Mouse (Mus musculus): ENCODE measurements around the gene Avil. TPM values are rescaled to one million over a fixed set of nuclear protein-coding genes. Genes with fewer than 3 reads are reported as not detected.
A peak's percentile ranks its signal among the peaks of the same experiment; 100 is the strongest.

Avil gene
- polyA plus RNA-seq, 1 experiment from 2014 or later: 0.22 TPM

- peak overlapping the region; percentile 48; the same call in 1 of the 2 replicates for H3K27ac ChIP-seq (ENCODE audit: low read depth)
- H3K36me3 ChIP-seq (ENCODE audit: control insufficient read depth, insufficient read depth, low read length): peaks cover 16% of the 10 kb centered on the region; the same call in 1 of the 2 replicates
- peak overlapping the region; percentile 59 for H3K9ac ChIP-seq (ENCODE audit: low read length)
- 14% methylated on average over 5 of the region's 5 CpGs for WGBS
- no peaks in the 10 kb centered on the region for H3K9me3 ChIP-seq (ENCODE audit: control insufficient read depth, low read length)
- ATAC-seq (replicated peaks; ENCODE audit: low FRiP score, low TSS enrichment, low read depth) (no peak), DNase-seq (ENCODE audit: low spot score) (no peak)
- peak overlapping the region; percentile 65 for H3K4me3 ChIP-seq (ENCODE audit: low read depth, low read length)
- peaks cover 15% of the 10 kb centered on the region for H3K27me3 ChIP-seq (replicated peaks; ENCODE audit: control insufficient read depth, insufficient read depth, low read length)
- peaks cover 8% of the 10 kb centered on the region for H3K4me1 ChIP-seq (replicated peaks; ENCODE audit: control insufficient read depth, insufficient read depth, low read length)
- H3K4me2 ChIP-seq (ENCODE audit: low read length): peak overlapping the region; percentile 99
These were observed 42.1 kb downstream of the Avil start for GRCm38 (mm10) chr10:127042468-127043115.

- DNase-seq (ENCODE audit: low spot score) (no peak), ATAC-seq (replicated peaks; ENCODE audit: low FRiP score, low TSS enrichment, low read depth) (no peak)
- H3K9ac ChIP-seq (ENCODE audit: low read length): no peak overlapping the region
- peak overlapping the region; percentile 99; the same call in 1 of the 2 replicates for H3K4me2 ChIP-seq (ENCODE audit: low read length)
- H3K27me3 ChIP-seq (replicated peaks; ENCODE audit: control insufficient read depth, insufficient read depth, low read length): peaks cover 21% of the 10 kb centered on the region
- no peak overlapping the region for H3K27ac ChIP-seq (ENCODE audit: low read depth)
- no peaks in the 10 kb centered on the region for H3K9me3 ChIP-seq (ENCODE audit: control insufficient read depth, low read length)
- peaks cover 8% of the 10 kb centered on the region for H3K4me1 ChIP-seq (replicated peaks; ENCODE audit: control insufficient read depth, insufficient read depth, low read length)
- H3K36me3 ChIP-seq (ENCODE audit: control insufficient read depth, insufficient read depth, low read length): peaks cover 16% of the 10 kb centered on the region; the same call in 1 of the 2 replicates
- 91% methylated on average over 6 of the region's 6 CpGs for WGBS
- no peak overlapping the region for H3K4me3 ChIP-seq (ENCODE audit: low read depth, low read length)
These were observed 42.7 kb downstream of the Avil start for GRCm38 (mm10) chr10:127043187-127043586.

DNA sequence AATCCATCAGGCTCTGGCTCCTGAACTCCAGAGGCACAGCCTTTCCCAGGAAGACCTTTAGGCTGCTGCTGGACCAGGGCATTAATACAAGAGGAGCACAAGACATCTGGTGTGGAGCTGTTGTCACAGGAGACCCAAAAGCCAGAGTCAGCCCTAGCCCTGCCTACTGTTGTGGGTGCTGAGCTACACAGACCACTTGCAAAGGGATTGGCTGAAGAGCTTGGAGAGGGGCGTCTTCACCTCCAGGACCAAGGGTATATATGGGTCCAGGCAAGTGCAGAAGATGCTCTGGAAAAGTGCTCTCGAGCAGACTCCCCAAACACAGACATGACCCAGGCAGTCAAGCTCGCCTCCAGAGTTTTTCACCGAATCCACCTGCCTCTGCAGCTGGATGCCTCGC lies 47.4 kb downstream of the Avil start, which contains the start of gene Cyp27b1:
Gene Cyp27b1, plus strand, starts transcription at position 297 of the 400 bp plus-strand sequence.
- WGBS: 35% methylated on average over 5 of the region's 5 CpGs
- no peaks in the 10 kb centered on the region for H3K9me3 ChIP-seq (ENCODE audit: control insufficient read depth, low read length)
- no peak within 1 kb of the TSS for H3K27ac ChIP-seq (ENCODE audit: low read depth)
- H3K4me1 ChIP-seq (replicated peaks; ENCODE audit: control insufficient read depth, insufficient read depth, low read length): 0 out of 2 replicates have a peak, but pooled peaks cover under 1% of the 10 kb centered on the region
- ATAC-seq (replicated peaks; ENCODE audit: low FRiP score, low TSS enrichment, low read depth) (no peak), DNase-seq (ENCODE audit: low spot score) (no peak)
- H3K36me3 ChIP-seq (ENCODE audit: control insufficient read depth, insufficient read depth, low read length): peaks cover 16% of the 10 kb centered on the region; the same call in 1 of the 2 replicates
- H3K4me3 ChIP-seq (ENCODE audit: low read depth, low read length): peak within 1 kb of the TSS; percentile 16
- H3K4me2 ChIP-seq (ENCODE audit: low read length): peak within 1 kb of the TSS; percentile 31
- H3K27me3 ChIP-seq (replicated peaks; ENCODE audit: control insufficient read depth, insufficient read depth, low read length): peaks cover 51% of the 10 kb centered on the region
- H3K9ac ChIP-seq (ENCODE audit: low read length): no peak within 1 kb of the TSS

DNA sequence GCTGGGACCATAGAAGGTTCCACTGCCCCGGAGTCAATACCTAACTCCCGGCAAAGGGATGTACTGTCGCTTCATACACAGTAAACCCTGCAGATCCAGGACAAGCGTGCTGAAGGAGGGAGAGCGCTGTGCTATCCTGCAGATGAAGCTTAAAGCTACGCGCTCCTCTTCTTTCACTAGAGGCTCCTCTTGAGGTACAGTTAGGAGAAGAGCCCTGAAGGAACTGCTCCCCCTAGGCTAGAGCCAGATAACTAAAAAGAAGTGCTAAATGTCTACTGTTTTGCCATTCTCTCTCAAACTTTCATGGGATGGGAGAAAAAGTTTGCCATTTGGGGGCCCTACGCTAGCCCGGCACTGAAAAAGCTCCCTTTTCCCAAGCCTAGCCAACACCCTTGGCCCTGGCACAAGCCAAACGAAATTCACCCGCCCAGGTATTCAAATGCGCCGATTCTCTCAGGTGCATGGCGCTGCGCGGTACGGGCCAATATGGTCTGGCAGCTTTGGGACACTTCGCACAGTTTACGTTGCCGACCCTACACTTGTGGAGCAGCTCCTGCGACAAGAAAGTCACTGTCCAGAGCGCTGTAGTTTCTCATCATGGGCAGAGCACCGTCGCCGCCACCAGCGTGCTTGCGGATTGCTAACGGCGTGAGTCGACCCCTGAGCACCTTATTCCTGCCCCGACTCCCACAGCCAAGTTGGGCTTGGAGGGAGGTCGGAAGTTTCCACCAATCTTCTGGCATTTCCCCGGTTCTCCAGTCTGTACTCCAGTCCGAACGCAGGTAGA lies 48.3 kb downstream of the Avil start:
- H3K27ac ChIP-seq (ENCODE audit: low read depth): no peak overlapping the region
- no peak overlapping the region for H3K9ac ChIP-seq (ENCODE audit: low read length)
- DNase-seq (ENCODE audit: low spot score): no peak
- peaks cover 16% of the 10 kb centered on the region; the same call in 1 of the 2 replicates for H3K36me3 ChIP-seq (ENCODE audit: control insufficient read depth, insufficient read depth, low read length)
- H3K9me3 ChIP-seq (ENCODE audit: control insufficient read depth, low read length): no peaks in the 10 kb centered on the region
- H3K4me3 ChIP-seq (ENCODE audit: low read depth, low read length): peak overlapping the region; percentile 16
- WGBS: 5% methylated on average over 35 of the region's 35 CpGs
- peaks cover 51% of the 10 kb centered on the region for H3K27me3 ChIP-seq (replicated peaks; ENCODE audit: control insufficient read depth, insufficient read depth, low read length)
- H3K4me1 ChIP-seq (replicated peaks; ENCODE audit: control insufficient read depth, insufficient read depth, low read length): no peaks in the 10 kb centered on the region
- ATAC-seq (replicated peaks; ENCODE audit: low FRiP score, low TSS enrichment, low read depth): no peak
- H3K4me2 ChIP-seq (ENCODE audit: low read length): peak overlapping the region; percentile 31

DNA sequence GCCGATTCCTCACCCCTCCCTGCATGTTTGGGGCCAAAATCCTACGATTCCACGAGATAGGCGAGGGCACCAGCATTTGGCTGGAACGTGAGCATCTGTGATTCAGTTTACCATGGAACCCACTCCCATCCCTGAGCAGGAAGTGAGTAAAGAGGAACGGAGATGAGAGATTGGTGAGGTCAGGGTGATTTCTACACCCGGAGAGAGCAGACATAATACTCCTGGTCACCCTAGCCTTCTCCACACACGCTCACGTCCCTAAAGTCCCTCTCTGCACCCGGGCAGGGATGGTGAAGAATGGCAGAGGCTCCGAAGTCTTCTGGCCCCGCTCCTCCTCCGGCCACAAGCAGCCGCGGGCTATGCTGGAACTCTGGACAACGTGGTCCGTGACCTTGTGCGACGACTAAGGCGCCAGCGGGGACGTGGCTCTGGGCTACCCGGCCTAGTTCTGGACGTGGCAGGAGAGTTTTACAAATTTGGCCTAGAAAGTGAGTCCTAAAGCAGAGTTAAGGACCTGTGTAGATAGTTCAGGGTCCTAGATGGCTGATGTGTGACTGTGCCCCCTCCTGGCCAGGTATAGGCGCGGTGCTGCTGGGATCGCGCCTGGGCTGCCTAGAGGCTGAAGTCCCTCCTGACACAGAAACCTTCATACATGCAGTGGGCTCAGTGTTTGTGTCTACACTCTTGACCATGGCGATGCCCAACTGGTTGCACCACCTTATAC lies 49.0 kb downstream of the Avil start:
- Histone ChIP-seq H3K4me2 (ENCODE audit: low read length) (peak overlapping the region; percentile 31), H3K4me3 (ENCODE audit: low read depth, low read length) (peak overlapping the region; percentile 16), H3K27me3 (replicated peaks; ENCODE audit: control insufficient read depth, insufficient read depth, low read length) (peaks cover 51% of the 10 kb centered on the region), H3K9me3 (ENCODE audit: control insufficient read depth, low read length) (no peaks in the 10 kb centered on the region), H3K27ac (ENCODE audit: low read depth) (no peak overlapping the region), H3K36me3 (ENCODE audit: control insufficient read depth, insufficient read depth, low read length) (peaks cover 14% of the 10 kb centered on the region; the same call in 1 of the 2 replicates), H3K4me1 (replicated peaks; ENCODE audit: control insufficient read depth, insufficient read depth, low read length) (no peaks in the 10 kb centered on the region), H3K9ac (ENCODE audit: low read length) (no peak overlapping the region)
- 4% methylated on average over 29 of the region's 29 CpGs for WGBS
- ATAC-seq (replicated peaks; ENCODE audit: low FRiP score, low TSS enrichment, low read depth) (peak; percentile 34; the same call in 1 of the 2 replicates), DNase-seq (ENCODE audit: low spot score) (no peak)

DNA sequence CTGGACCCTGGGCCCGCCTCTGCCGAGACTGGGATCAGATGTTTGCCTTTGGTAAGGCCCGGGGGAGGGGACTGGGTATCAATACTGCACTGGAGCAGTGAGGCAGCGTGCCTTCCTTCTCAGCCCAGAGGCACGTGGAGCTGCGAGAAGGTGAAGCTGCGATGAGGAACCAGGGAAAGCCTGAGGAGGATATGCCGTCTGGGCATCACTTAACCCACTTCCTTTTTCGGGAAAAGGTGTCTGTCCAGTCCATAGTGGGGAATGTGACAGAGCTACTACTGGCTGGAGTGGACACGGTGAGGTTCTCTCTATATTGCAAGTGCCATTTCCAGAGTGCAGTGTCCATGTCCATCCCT lies 49.6 kb downstream of the Avil start:
- H3K27ac ChIP-seq (ENCODE audit: low read depth): no peak overlapping the region
- DNase-seq (ENCODE audit: low spot score): no peak
- 19% methylated on average over 10 of the region's 10 CpGs for WGBS
- H3K36me3 ChIP-seq (ENCODE audit: control insufficient read depth, insufficient read depth, low read length): peaks cover 12% of the 10 kb centered on the region; the same call in 1 of the 2 replicates
- no peaks in the 10 kb centered on the region for H3K4me1 ChIP-seq (replicated peaks; ENCODE audit: control insufficient read depth, insufficient read depth, low read length)
- H3K4me3 ChIP-seq (ENCODE audit: low read depth, low read length): no peak overlapping the region
- no peak overlapping the region for H3K4me2 ChIP-seq (ENCODE audit: low read length)
- H3K9ac ChIP-seq (ENCODE audit: low read length): no peak overlapping the region
- peaks cover 51% of the 10 kb centered on the region for H3K27me3 ChIP-seq (replicated peaks; ENCODE audit: control insufficient read depth, insufficient read depth, low read length)
- no peaks in the 10 kb centered on the region for H3K9me3 ChIP-seq (ENCODE audit: control insufficient read depth, low read length)
- no peak; the same call in 1 of the 2 replicates for ATAC-seq (replicated peaks; ENCODE audit: low FRiP score, low TSS enrichment, low read depth)

DNA sequence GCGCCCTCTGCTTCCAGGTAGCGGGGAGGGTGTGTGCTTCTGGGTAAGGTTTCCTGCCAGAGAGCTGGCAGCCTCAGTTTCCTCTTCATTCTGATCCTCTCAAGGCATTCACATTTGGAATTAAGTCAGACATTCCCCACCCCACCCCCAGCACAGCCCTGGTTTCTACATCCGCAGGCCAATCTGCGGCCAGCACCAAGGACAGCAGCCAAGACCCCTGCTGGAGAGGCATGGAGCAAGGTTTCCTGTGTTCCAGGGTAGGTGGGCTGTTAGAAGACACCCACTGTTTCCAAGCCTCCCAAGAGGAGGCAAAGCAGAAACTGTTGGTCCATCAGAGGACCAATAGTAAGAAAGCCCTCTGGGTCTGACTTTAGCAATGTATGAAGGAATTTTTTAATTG lies 54.1 kb downstream of the Avil start:
- ATAC-seq (replicated peaks; ENCODE audit: low FRiP score, low TSS enrichment, low read depth): no peak
- no peak overlapping the region for H3K27ac ChIP-seq (ENCODE audit: low read depth)
- DNase-seq (ENCODE audit: low spot score): no peak
- peaks cover 27% of the 10 kb centered on the region for H3K27me3 ChIP-seq (replicated peaks; ENCODE audit: control insufficient read depth, insufficient read depth, low read length)
- peaks cover 21% of the 10 kb centered on the region for H3K36me3 ChIP-seq (ENCODE audit: control insufficient read depth, insufficient read depth, low read length)
- H3K4me1 ChIP-seq (replicated peaks; ENCODE audit: control insufficient read depth, insufficient read depth, low read length): peaks cover 10% of the 10 kb centered on the region
- H3K9me3 ChIP-seq (ENCODE audit: control insufficient read depth, low read length): no peaks in the 10 kb centered on the region
- no peak overlapping the region for H3K4me2 ChIP-seq (ENCODE audit: low read length)
- WGBS: 52% methylated on average over 4 of the region's 4 CpGs
- no peak overlapping the region for H3K4me3 ChIP-seq (ENCODE audit: low read depth, low read length)
- no peak overlapping the region for H3K9ac ChIP-seq (ENCODE audit: low read length)

DNA sequence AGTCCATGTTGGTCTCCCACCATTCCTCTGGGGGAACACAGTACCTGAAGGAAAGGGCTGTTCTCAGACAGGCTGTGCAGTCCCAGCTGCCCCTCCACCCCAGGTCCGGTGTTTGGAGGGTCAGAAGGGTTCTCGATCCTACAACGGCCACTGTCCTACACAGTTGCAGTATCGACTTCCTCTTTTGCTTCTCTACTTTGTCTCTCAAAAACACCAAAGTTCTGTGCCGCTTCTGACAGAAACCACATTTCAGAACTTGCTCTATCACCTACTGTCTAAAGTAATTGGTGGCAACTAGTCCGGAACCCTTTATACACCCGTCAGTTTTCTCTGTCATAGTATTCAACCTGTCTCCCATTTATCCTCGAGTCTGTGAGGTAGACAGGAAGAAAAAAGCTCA lies 54.9 kb downstream of the Avil start:
- H3K27ac ChIP-seq (ENCODE audit: low read depth): no peak overlapping the region
- no peak overlapping the region for H3K9ac ChIP-seq (ENCODE audit: low read length)
- H3K4me3 ChIP-seq (ENCODE audit: low read depth, low read length): no peak overlapping the region
- WGBS: 90% methylated on average over 8 of the region's 8 CpGs
- peaks cover 10% of the 10 kb centered on the region for H3K4me1 ChIP-seq (replicated peaks; ENCODE audit: control insufficient read depth, insufficient read depth, low read length)
- ATAC-seq (replicated peaks; ENCODE audit: low FRiP score, low TSS enrichment, low read depth): no peak
- H3K4me2 ChIP-seq (ENCODE audit: low read length): no peak overlapping the region
- no peak for DNase-seq (ENCODE audit: low spot score)
- no peaks in the 10 kb centered on the region for H3K9me3 ChIP-seq (ENCODE audit: control insufficient read depth, low read length)
- peaks cover 21% of the 10 kb centered on the region for H3K27me3 ChIP-seq (replicated peaks; ENCODE audit: control insufficient read depth, insufficient read depth, low read length)
- peaks cover 21% of the 10 kb centered on the region for H3K36me3 ChIP-seq (ENCODE audit: control insufficient read depth, insufficient read depth, low read length)

All from intestine, embryonic 14.5 days (tissue).